Mouse (Mus musculus): Measurements from ENCODE around the gene Tspan1. TPM values are rescaled to one million over a fixed set of nuclear protein-coding genes. Genes with fewer than 3 reads are reported as not detected.

Tspan1 gene
- polyA plus RNA-seq, 1 experiment, result 34.8 TPM

DNA sequence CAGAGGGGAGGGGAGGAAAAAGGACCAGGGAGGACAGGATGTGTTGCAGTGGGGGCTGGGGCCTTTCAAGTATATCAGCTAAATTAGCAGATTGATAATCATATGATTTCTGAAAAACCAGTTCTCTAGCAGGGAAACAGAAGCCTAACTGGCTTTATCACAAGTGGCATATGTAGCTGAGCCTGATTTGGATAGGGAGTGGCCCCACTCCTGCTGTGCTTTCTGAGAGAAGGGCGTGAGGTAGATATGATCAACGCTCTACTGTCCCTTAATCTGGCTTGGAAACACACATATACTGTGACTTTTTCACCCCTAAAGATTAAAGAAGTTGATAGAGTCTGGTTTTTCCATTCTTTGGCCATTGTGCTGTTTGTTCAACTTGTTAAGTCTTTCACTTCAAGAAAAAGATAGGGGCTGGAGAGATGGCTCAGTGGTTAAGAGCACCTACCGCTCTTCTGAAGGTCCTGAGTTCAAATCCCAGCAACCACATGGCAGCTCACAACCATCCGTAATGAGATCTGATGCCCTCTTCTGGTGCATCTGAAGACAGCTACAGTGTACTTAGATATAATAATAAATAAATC, 41.5 kb downstream of the Tspan1 start:
- peaks cover 7% of the 10 kb centered on the region; the same call in 1 of the 2 replicates for H3K4me1 ChIP-seq (ENCODE audit: control insufficient read depth, insufficient read depth, insufficient read length, low read length)
- WGBS, result 68% methylated on average over 4 of the region's 4 CpGs
- H3K36me3 ChIP-seq (ENCODE audit: control insufficient read depth, insufficient read depth, low read length), result no peaks in the 10 kb centered on the region
- H3K4me3 ChIP-seq (ENCODE audit: low read depth, low read length), result no peak overlapping the region
- no peaks in the 10 kb centered on the region for H3K27me3 ChIP-seq (ENCODE audit: control insufficient read depth, insufficient read depth, low read length)
- TF ChIP-seq POLR2A (IDR thresholded peaks at IDR 0.05; ENCODE audit: low read depth, low read length) (no peak), CTCF (IDR thresholded peaks at IDR 0.05; ENCODE audit: extremely low read depth, insufficient read length, insufficient replicate concordance, low read depth, low read length) (no peak)
- no peak overlapping the region for H3K27ac ChIP-seq (ENCODE audit: insufficient read depth, low read depth, low read length)

DNA sequence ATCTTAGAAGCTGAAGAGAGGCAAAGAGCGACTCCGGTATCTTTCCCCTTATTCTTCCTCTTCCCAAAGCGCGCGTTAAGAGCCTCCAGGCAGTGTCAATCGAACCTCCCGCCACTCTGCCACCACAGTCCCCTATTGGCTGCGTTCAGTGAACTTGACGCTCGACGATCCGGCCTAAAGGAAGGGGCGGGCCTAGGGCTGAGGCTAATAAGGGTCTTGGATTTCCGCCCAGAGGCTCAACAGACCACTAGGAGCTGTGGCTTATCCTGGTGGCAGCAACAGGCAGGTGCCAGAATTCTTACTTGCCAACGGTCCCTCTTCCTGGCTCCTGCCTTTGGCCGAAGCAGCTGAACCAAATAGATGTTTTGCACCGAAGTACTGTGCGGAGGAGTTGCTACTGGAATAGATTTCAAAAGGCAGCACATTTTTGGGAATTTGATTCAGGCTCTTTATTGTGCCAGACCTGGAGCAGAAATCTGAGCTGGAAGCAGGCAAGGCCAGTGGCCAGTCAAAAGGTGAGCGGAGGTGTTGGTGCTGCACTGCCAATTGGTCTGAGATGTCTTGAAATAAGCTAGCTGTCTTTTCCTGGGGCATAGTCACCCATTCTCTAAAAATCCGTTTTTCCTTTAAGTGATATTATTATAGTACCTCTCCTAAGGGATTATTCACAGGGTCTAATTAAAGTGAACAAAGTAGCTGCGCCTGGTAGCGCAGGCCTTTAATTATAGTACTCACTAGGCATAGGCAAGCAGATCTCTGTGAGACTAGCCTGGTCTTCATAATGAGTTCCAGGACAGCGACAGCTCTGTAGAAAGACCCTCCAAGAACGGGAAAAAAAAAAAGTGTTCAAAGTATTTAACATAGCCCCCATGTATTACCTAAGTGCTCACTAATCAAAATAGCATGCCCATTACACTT, 43.5 kb downstream of the Tspan1 start, which contains the start of the genes Rad54l and Pomgnt1:
Gene Rad54l (minus strand): TSS at position 89 of the 918 bp plus-strand sequence.
Gene Pomgnt1 (plus strand): TSS at position 239 of the 918 bp plus-strand sequence.
- Histone ChIP-seq H3K36me3 (ENCODE audit: control insufficient read depth, insufficient read depth, low read length) (no peaks in the 10 kb centered on the region), H3K27me3 (ENCODE audit: control insufficient read depth, insufficient read depth, low read length) (no peaks in the 10 kb centered on the region), H3K27ac (ENCODE audit: insufficient read depth, low read depth, low read length) (no peak within 1 kb of the TSS), H3K4me3 (ENCODE audit: low read depth, low read length) (peak within 1 kb of the TSS; percentile 85), H3K4me1 (ENCODE audit: control insufficient read depth, insufficient read depth, insufficient read length, low read length) (peaks cover 7% of the 10 kb centered on the region; the same call in 1 of the 2 replicates)
- 3% methylated on average over 24 of the region's 24 CpGs for WGBS
- TF ChIP-seq POLR2A (IDR thresholded peaks at IDR 0.05; ENCODE audit: low read depth, low read length) (no peak; the same call in 1 of the 2 replicates), CTCF (IDR thresholded peaks at IDR 0.05; ENCODE audit: extremely low read depth, insufficient read length, insufficient replicate concordance, low read depth, low read length) (no peak)

DNA sequence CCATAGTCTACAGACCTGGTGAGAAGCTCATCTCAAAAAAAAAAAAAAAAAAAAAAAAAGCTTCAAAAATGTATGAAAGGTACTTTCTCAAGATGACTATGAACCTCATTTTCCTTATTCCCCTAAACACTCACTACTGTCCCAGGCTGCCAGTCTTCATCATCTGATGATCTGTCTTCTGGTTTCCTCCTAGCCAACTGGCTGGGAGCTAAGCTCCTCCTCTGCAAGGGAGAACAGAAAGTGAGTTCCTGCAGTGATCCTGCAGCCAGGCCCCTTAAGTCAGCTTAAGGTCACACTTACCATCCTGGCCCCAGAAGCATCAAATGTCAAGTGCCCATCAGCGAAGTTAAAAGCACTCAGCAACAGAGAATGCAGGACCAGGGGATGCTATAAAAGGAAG, 44.6 kb downstream of the Tspan1 start:
- H3K27me3 ChIP-seq (ENCODE audit: control insufficient read depth, insufficient read depth, low read length), result no peaks in the 10 kb centered on the region
- peaks cover 7% of the 10 kb centered on the region; the same call in 1 of the 2 replicates for H3K4me1 ChIP-seq (ENCODE audit: control insufficient read depth, insufficient read depth, insufficient read length, low read length)
- H3K36me3 ChIP-seq (ENCODE audit: control insufficient read depth, insufficient read depth, low read length), result no peaks in the 10 kb centered on the region
- H3K27ac ChIP-seq (ENCODE audit: insufficient read depth, low read depth, low read length), result no peak overlapping the region
- TF ChIP-seq POLR2A (IDR thresholded peaks at IDR 0.05; ENCODE audit: low read depth, low read length) (no peak), CTCF (IDR thresholded peaks at IDR 0.05; ENCODE audit: extremely low read depth, insufficient read length, insufficient replicate concordance, low read depth, low read length) (no peak)
- 3% methylated on average over 1 of the region's 1 CpGs for WGBS
- peak overlapping the region; percentile 85; the same call in 1 of the 2 replicates for H3K4me3 ChIP-seq (ENCODE audit: low read depth, low read length)

Other genes with a start within 250 kb of the Tspan1 start
- not detected in 2 replicates for gene Dmbx1, start 227.7 kb downstream of the Tspan1 start, polyA plus RNA-seq (2012; rRNA removed)
- 57.9 and 89.2 TPM in 2 replicates for gene Faah, start 149.7 kb downstream of the Tspan1 start, polyA plus RNA-seq (2012; rRNA removed)
- gene Nsun4, start 113.7 kb downstream of the Tspan1 start, polyA plus RNA-seq (2012; rRNA removed), result 2.7 and 3.7 TPM in 2 replicates
- gene Uqcrh, start 92.5 kb downstream of the Tspan1 start, polyA plus RNA-seq (2012; rRNA removed), result 45.6 and 60.5 TPM in 2 replicates
- gene Lrrc41, start 92.3 kb downstream of the Tspan1 start, polyA plus RNA-seq (2012; rRNA removed), result 43.2 and 64.7 TPM in 2 replicates
- 0.76 and 1.5 TPM in 2 replicates for gene Rad54l, start 43.9 kb downstream of the Tspan1 start, polyA plus RNA-seq (2012; rRNA removed)
- 8.3 and 10.5 TPM in 2 replicates for gene Pomgnt1, start 43.8 kb downstream of the Tspan1 start, polyA plus RNA-seq (2012; rRNA removed)
- gene Lurap1, start 16.3 kb downstream of the Tspan1 start, polyA plus RNA-seq (2012; rRNA removed), result 0.85 and 1.4 TPM in 2 replicates
- gene 1700042G07Rik, start 5.8 kb upstream of the Tspan1 start, polyA plus RNA-seq (2012; rRNA removed), result not detected in 2 replicates
- not detected in 2 replicates for gene Gm49337, start 5.8 kb upstream of the Tspan1 start, polyA plus RNA-seq (2012; rRNA removed)
- gene Pik3r3, start 54.0 kb upstream of the Tspan1 start, polyA plus RNA-seq (2012; rRNA removed), result 1.8 and 2.7 TPM in 2 replicates

Measured in small intestine, adult 2 months (tissue).